Mouse (Mus musculus) myocyte (in vitro differentiated cells): ENCODE results near the gene Bbs9. TPM values are rescaled to one million over a fixed set of nuclear protein-coding genes. Genes with fewer than 3 reads are reported as not detected.

ENCODE experiments used
- H3K27me3 ChIP-seq: one replicate; pipeline ENCODE4 v1.6.1; 2011; ENCODE audit not compliant: control insufficient read depth, insufficient read depth, insufficient read length
- H3K36me3 ChIP-seq: one replicate; pipeline ENCODE4 v1.6.1; 2011; ENCODE audit not compliant: control insufficient read depth, insufficient read depth
- H3K4me2 ChIP-seq: one replicate; pipeline ENCODE4 v1.6.1; 2011; ENCODE audit warnings: low read depth, control low read depth
- H3K4me3 ChIP-seq: one replicate; pipeline ENCODE4 v1.5.1; 2011; ENCODE audit warnings: mild to moderate bottlenecking, control low read depth, moderate library complexity
- H3K79me2 ChIP-seq: one replicate; pipeline ENCODE4 v1.6.1; 2011; ENCODE audit not compliant: control insufficient read depth, insufficient read depth
- H3ac ChIP-seq: one replicate; pipeline ENCODE4 v1.6.1; 2011; ENCODE audit not compliant: control insufficient read depth, insufficient read length
- CEBPB ChIP-seq: IDR thresholded peaks from 2 replicates; pipeline ENCODE4 v1.6.1; 2011; ENCODE audit warnings: mild to moderate bottlenecking, moderate library complexity; ENCODE audit not compliant: poor library complexity, insufficient read depth, severe bottlenecking
- E2F4 ChIP-seq: IDR thresholded peaks from one replicate; pipeline ENCODE4 v1.6.1; 2011; ENCODE audit warnings: mild to moderate bottlenecking, control low read depth, moderate library complexity; ENCODE audit not compliant: insufficient read depth
- MAX ChIP-seq: IDR thresholded peaks from one replicate; pipeline ENCODE4 v1.6.1; 2011; ENCODE audit warnings: low read depth, mild to moderate bottlenecking, control low read depth
- MYOD1 ChIP-seq, 3 experiments: IDR thresholded peaks; one replicate each; pipeline ENCODE4 v1.6.1; 2011; ENCODE audit warnings: control low read depth in 2 of 3, low read depth in 2 of 3, mild to moderate bottlenecking in 2 of 3, moderate library complexity in 1 of 3; ENCODE audit not compliant: insufficient read length in 2 of 3, control insufficient read depth in 1 of 3
- MYOG ChIP-seq, 3 experiments: IDR thresholded peaks; one replicate each; pipeline ENCODE4 v1.6.1; 2011; ENCODE audit warnings: control low read depth in 2 of 3, low read depth in 2 of 3, mild to moderate bottlenecking in 2 of 3; ENCODE audit not compliant: insufficient read length in 2 of 3, control insufficient read depth in 1 of 3, insufficient read depth in 1 of 3
- POLR2A ChIP-seq: IDR thresholded peaks from one replicate; pipeline ENCODE4 v1.6.1; 2011; ENCODE audit warnings: low read depth, mild to moderate bottlenecking, control low read depth, moderate library complexity; ENCODE audit not compliant: insufficient read length
- POLR2AphosphoS2 ChIP-seq: IDR thresholded peaks from one replicate; pipeline ENCODE4 v1.6.1; 2011; ENCODE audit warnings: low read depth, control low read depth; ENCODE audit not compliant: insufficient read length
- REST ChIP-seq: IDR thresholded peaks from one replicate; pipeline ENCODE4 v1.6.1; 2011; ENCODE audit warnings: mild to moderate bottlenecking, control low read depth, moderate library complexity; ENCODE audit not compliant: insufficient read depth, insufficient read length
- SRF ChIP-seq: IDR thresholded peaks from one replicate; pipeline ENCODE4 v1.6.1; 2011; ENCODE audit warnings: low read depth; ENCODE audit not compliant: control insufficient read depth, insufficient read length
- TCF12 ChIP-seq: IDR thresholded peaks from one replicate; pipeline ENCODE4 v1.6.1; 2011; ENCODE audit warnings: mild to moderate bottlenecking, control low read depth; ENCODE audit not compliant: poor library complexity, insufficient read depth, severe bottlenecking
- TCF3 ChIP-seq: IDR thresholded peaks from one replicate; pipeline ENCODE4 v1.6.1; 2011; ENCODE audit warnings: low read depth, control low read depth; ENCODE audit not compliant: insufficient read length
- USF1 ChIP-seq: IDR thresholded peaks from one replicate; pipeline ENCODE4 v1.6.1; 2011; ENCODE audit warnings: low read depth, mild to moderate bottlenecking, control low read depth, moderate library complexity
- polyA plus RNA-seq: library from polyadenylated mRNA; unstranded; fragments of >200 nt; fragmentation: generic; extraction: Trizol; gene quantifications from one replicate; pipeline ENCODE4 v1.2.1, GENCODE M21; 2012; ENCODE audit warnings: missing spikeins

The Bbs9 gene
- polyA plus RNA-seq, 1 experiment = 3.6 TPM

DNA sequence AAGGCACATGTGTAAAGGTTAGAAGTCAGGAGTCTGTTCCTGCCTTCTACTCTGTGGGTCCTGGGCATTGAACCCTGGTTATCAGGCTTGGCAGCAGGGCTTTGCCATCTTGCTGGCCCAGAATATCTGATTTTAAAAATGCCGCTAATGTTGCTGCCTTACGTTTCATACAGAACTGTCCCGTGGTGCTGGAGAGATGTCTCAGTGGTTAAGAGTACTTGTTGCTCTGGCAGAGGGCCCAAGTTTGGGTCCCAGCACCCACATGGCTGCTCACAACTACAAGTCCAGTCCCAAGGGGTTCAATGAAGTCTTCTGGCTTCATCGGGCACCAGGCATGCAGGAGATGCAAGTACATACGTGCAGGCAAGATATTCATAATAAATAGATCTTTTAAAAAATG lies 9.3 kb upstream of the Bbs9 start:
- Histone ChIP-seq H3K4me3 (no peak overlapping the region), H3K4me2 (no peak overlapping the region), H3K79me2 (peaks cover 13% of the 10 kb centered on the region), H3K27me3 (no peaks in the 10 kb centered on the region), H3ac (no peak overlapping the region), H3K36me3 (no peaks in the 10 kb centered on the region)
- no peak for TF ChIP-seq CEBPB
- TF ChIP-seq MAX = no peak
- no peak for TF ChIP-seq POLR2AphosphoS2
- TF ChIP-seq SRF = no peak
- no peak for TF ChIP-seq POLR2A
- TF ChIP-seq TCF12 = no peak
- TF ChIP-seq E2F4 = no peak
- TF ChIP-seq MYOG (IDR thresholded peaks at IDR 0.05; ENCODE audit: control insufficient read depth in 1 of 3, insufficient read depth in 1 of 3, insufficient read length in 2 of 3, low read depth in 2 of 3) = no peak
- TF ChIP-seq TCF3 = no peak
- TF ChIP-seq MYOD1 (IDR thresholded peaks at IDR 0.05; ENCODE audit: control insufficient read depth in 1 of 3, insufficient read length in 2 of 3, low read depth in 2 of 3) = no peak
- no peak for TF ChIP-seq USF1
- TF ChIP-seq REST = no peak

DNA sequence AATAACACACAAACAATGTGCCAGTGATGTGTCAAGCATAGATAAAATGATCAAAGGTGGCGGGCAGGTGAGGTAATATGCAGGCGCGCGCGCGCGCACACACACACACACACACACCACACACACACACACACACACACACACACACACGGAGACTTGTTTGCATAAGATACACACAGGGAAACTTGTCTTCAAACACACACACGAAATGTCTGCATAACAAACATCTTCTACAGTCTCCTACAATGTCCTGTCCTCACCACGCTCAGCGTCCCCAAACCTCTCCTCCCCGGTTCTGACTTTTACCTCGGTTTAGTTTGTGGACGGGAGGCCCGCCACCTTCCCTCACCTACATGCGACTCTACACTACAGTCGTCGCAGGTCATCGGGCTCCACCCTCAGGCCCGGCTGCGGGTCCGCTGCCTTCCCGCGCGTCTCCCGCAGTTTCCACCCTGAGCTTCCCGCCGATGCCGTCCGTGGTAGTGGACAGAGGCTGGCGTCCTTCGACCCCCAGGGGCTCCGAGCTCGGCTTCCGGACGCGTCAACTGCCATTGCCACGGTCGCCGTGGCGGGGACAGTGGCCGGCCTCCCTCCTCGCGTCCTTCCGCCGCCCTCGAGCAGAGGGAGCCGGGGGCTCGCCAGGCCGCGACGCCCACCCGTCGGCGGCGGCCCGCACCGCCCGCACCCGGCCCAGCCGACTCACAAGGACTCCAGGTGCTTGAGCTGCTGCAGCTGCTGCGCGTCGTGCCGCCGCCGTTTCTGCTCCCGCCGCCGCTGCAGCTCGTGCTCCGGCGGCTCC lies 7.9 kb upstream of the Bbs9 start:
- Histone ChIP-seq H3K27me3 (no peaks in the 10 kb centered on the region), H3K4me2 (peak overlapping the region; percentile 86), H3K4me3 (peak overlapping the region; percentile 39), H3ac (peak overlapping the region; percentile 87), H3K79me2 (peaks cover 13% of the 10 kb centered on the region), H3K36me3 (no peaks in the 10 kb centered on the region)
- TF ChIP-seq MYOG (IDR thresholded peaks at IDR 0.05; ENCODE audit: control insufficient read depth in 1 of 3, insufficient read depth in 1 of 3, insufficient read length in 2 of 3, low read depth in 2 of 3) (peak in 2 of 3 experiments; percentile 58 to 67), MYOD1 (IDR thresholded peaks at IDR 0.05; ENCODE audit: control insufficient read depth in 1 of 3, insufficient read length in 2 of 3, low read depth in 2 of 3) (peak in 2 of 3 experiments; percentile 53 to 80), E2F4 (no peak)

DNA sequence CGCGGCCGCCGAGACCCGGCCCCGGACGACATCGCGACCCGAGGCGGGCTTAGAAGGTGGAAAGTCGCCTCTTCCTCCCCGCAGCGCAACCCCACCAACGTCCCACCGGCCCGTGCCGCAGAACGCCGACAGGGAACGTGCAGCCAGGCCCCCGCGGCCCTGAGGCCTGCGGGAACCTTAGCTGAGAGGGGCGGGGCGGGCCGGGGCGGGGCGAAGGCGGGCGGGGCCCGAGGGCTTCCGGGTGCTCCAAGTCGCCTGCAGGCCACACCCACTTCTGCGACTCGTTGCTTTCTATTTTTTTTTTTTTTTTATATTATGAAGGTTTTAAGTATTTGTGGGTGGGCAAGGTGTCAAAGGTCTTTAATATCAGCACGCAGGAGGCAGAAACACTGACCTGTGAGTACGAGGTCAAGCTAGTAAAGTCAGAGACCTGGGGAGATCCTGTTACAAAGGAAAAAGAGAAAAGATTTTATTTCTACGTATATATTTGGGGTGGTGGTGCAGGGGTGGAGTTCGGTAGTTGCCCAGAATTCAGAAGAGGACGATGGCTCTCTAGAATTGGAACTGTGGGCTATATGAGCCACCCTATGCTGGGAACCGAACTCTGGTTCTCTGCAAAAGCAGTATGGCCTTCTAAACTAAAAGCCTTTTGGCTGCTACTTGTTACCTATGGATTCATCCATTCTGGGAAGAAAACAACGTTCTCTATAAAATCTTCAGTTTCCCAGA lies 7.2 kb upstream of the Bbs9 start:
- H3K4me3 ChIP-seq = peak overlapping the region; percentile 39
- TF ChIP-seq POLR2A = peak; percentile 96
- peak; percentile 88 for TF ChIP-seq POLR2AphosphoS2
- no peak for TF ChIP-seq TCF12
- TF ChIP-seq MYOG (IDR thresholded peaks at IDR 0.05; ENCODE audit: control insufficient read depth in 1 of 3, insufficient read depth in 1 of 3, insufficient read length in 2 of 3, low read depth in 2 of 3) = no peak
- H3ac ChIP-seq = peak overlapping the region; percentile 87
- H3K27me3 ChIP-seq = no peaks in the 10 kb centered on the region
- H3K79me2 ChIP-seq = peaks cover 13% of the 10 kb centered on the region
- H3K4me2 ChIP-seq = peak overlapping the region; percentile 72
- no peaks in the 10 kb centered on the region for H3K36me3 ChIP-seq

DNA sequence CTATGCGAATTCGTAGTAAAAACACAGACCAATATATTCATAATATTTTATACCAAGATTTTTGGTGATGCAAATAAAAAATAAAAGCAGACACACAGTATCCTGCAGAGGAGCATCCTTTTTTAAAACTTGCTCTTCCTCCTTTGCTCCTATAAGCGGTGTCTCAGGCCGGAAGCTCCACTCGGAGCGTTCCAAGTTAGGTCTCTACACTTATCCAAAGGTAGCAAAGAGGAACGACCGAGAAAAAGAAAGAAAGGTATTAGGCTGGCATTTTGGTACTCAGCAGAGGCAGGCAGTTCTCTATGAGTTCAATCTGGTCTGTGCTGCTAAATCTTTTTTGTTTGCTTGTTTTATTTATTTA lies 6.6 kb upstream of the Bbs9 start:
- no peak for TF ChIP-seq REST
- TF ChIP-seq TCF3 = no peak
- no peak for TF ChIP-seq E2F4
- TF ChIP-seq MYOD1 (IDR thresholded peaks at IDR 0.05; ENCODE audit: control insufficient read depth in 1 of 3, insufficient read length in 2 of 3, low read depth in 2 of 3) = no peak
- no peak for TF ChIP-seq POLR2A
- no peak for TF ChIP-seq MYOG (IDR thresholded peaks at IDR 0.05; ENCODE audit: control insufficient read depth in 1 of 3, insufficient read depth in 1 of 3, insufficient read length in 2 of 3, low read depth in 2 of 3)
- TF ChIP-seq POLR2AphosphoS2 = no peak
- TF ChIP-seq SRF = no peak
- TF ChIP-seq MAX = no peak
- TF ChIP-seq USF1 = no peak
- no peak for TF ChIP-seq CEBPB
- TF ChIP-seq TCF12 = no peak
- Histone ChIP-seq H3K79me2 (peaks cover 13% of the 10 kb centered on the region), H3ac (no peak overlapping the region), H3K4me2 (peak overlapping the region; percentile 72), H3K27me3 (no peaks in the 10 kb centered on the region), H3K36me3 (no peaks in the 10 kb centered on the region), H3K4me3 (peak overlapping the region; percentile 39)

DNA sequence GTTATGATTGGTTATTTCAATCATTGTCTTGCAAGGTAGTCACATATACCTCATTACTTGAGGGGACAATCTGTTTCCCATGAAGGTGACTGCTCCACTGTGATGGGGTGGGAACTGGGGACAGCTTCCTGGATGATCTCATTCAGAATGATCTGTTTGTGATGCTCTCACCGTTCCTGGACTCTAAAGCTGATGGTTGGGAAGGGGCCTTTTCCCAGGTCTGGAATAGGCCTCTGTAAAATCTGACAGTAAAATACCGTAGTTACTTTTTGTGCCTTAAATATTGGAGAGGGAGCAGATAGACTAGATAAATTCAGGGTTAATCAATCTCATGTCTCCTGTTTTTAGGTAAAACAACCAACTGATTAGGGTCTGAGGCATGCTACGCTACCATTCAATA lies 5.9 kb upstream of the Bbs9 start, which contains the start of gene Rp9:
Rp9 (minus strand) TSS at position 101 of the 400 bp plus-strand sequence.
- H3K27me3 ChIP-seq = no peaks in the 10 kb centered on the region
- peak within 1 kb of the TSS; percentile 72 for H3K4me2 ChIP-seq
- peaks cover 13% of the 10 kb centered on the region for H3K79me2 ChIP-seq
- H3K36me3 ChIP-seq = no peaks in the 10 kb centered on the region
- H3ac ChIP-seq = peak within 1 kb of the TSS; percentile 87
- H3K4me3 ChIP-seq = peak within 1 kb of the TSS; percentile 39
- TF ChIP-seq POLR2AphosphoS2 (no peak), E2F4 (no peak), TCF3 (no peak), REST (no peak), SRF (no peak), MYOG (IDR thresholded peaks at IDR 0.05; ENCODE audit: control insufficient read depth in 1 of 3, insufficient read depth in 1 of 3, insufficient read length in 2 of 3, low read depth in 2 of 3) (no peak), CEBPB (no peak), MYOD1 (IDR thresholded peaks at IDR 0.05; ENCODE audit: control insufficient read depth in 1 of 3, insufficient read length in 2 of 3, low read depth in 2 of 3) (no peak), USF1 (no peak), TCF12 (no peak), MAX (no peak), POLR2A (no peak)
